Mouse (Mus musculus) MEL (cell line): ENCODE data around the gene Zfp747. TPM values are rescaled to one million over a fixed set of nuclear protein-coding genes. Genes with fewer than 3 reads are reported as not detected.

Experiments used
- DNase-seq: peaks from one replicate; pipeline ENCODE4 v3.0.0; 2011; ENCODE audit warnings: low read depth, low spot score
- H3K27ac ChIP-seq: 2 replicates; pipeline ENCODE4 v1.5.1; 2012; ENCODE audit warnings: low read depth, mild to moderate bottlenecking, control low read depth, low read length, moderate library complexity; ENCODE audit not compliant: control insufficient read depth
- H3K27me3 ChIP-seq, 2 experiments: fragments of 150-350 bp in 1 of 2; sonication (generic) in 1 of 2; 2 replicates each; pipeline ENCODE4 v1.6.1; 2012; ENCODE audit warnings: low read length in 2 of 2, mild to moderate bottlenecking in 2 of 2, improper control_type of control experiment in 1 of 2, moderate library complexity in 1 of 2; ENCODE audit not compliant: insufficient read depth in 2 of 2, control insufficient read depth in 1 of 2
- H3K36me3 ChIP-seq, 2 experiments: 2 replicates each; pipeline ENCODE4 v1.6.1; 2012 to 2014; ENCODE audit warnings: low read length in 2 of 2, improper control_type of control experiment in 1 of 2, inconsistent platforms in 1 of 2, mild to moderate bottlenecking in 1 of 2; ENCODE audit not compliant: insufficient read depth in 2 of 2, control insufficient read depth in 1 of 2
- H3K4me1 ChIP-seq, 2 experiments: fragments of 150-350 bp in 1 of 2; sonication (generic) in 1 of 2; 2 replicates each; pipeline ENCODE4 v1.6.1; 2012; ENCODE audit warnings: low read length in 2 of 2, improper control_type of control experiment in 1 of 2, mild to moderate bottlenecking in 1 of 2; ENCODE audit not compliant: insufficient read depth in 2 of 2, control insufficient read depth in 1 of 2
- H3K4me3 ChIP-seq, 2 experiments: fragments of 150-350 bp in 1 of 2; sonication (generic) in 1 of 2; 2 replicates each; pipeline ENCODE4 v1.5.1; 2012; ENCODE audit warnings: low read depth in 2 of 2, low read length in 2 of 2, mild to moderate bottlenecking in 2 of 2, moderate library complexity in 2 of 2, control low read depth in 1 of 2, improper control_type of control experiment in 1 of 2; ENCODE audit not compliant: control insufficient read depth in 1 of 2, insufficient read depth in 1 of 2
- H3K79me2 ChIP-seq: 2 replicates; pipeline ENCODE4 v1.6.1; 2012; ENCODE audit warnings: mild to moderate bottlenecking, low read length, moderate library complexity; ENCODE audit not compliant: control insufficient read depth, poor library complexity, insufficient read depth
- H3K9ac ChIP-seq: 2 replicates; pipeline ENCODE4 v1.6.1; 2012; ENCODE audit warnings: low read depth, mild to moderate bottlenecking, control low read depth, low read length, moderate library complexity; ENCODE audit not compliant: control insufficient read depth, poor library complexity, severe bottlenecking
- H3K9me3 ChIP-seq: fragments of 150-350 bp; sonication (generic); replicated peaks from 2 replicates; pipeline ENCODE4 v1.6.1; 2012; ENCODE audit warnings: mild to moderate bottlenecking, low read length, improper control_type of control experiment, moderate library complexity; ENCODE audit not compliant: insufficient read depth
- CHD2 ChIP-seq: IDR thresholded peaks from 2 replicates; pipeline ENCODE4 v1.6.1; 2011; ENCODE audit warnings: low read length, improper control_type of control experiment
- ELF1 ChIP-seq: IDR thresholded peaks from 2 replicates; pipeline ENCODE4 v1.6.1; 2014; ENCODE audit warnings: low read depth, mild to moderate bottlenecking, inconsistent platforms, low read length, improper control_type of control experiment, moderate library complexity
- ETS1 ChIP-seq: IDR thresholded peaks from 2 replicates; pipeline ENCODE4 v1.6.1; 2012; ENCODE audit warnings: low read depth, mild to moderate bottlenecking, inconsistent platforms, low read length, improper control_type of control experiment, moderate library complexity
- HCFC1 ChIP-seq: IDR thresholded peaks from 2 replicates; pipeline ENCODE4 v1.6.1; 2012; ENCODE audit warnings: low read depth, mild to moderate bottlenecking, inconsistent platforms, low read length, improper control_type of control experiment, moderate library complexity
- KAT2A ChIP-seq: conservative IDR thresholded peaks from 2 replicates; pipeline ENCODE4 v1.6.1; 2012; ENCODE audit warnings: low read depth, low read length, improper control_type of control experiment, inconsistent platforms
- MAX ChIP-seq: IDR thresholded peaks from 2 replicates; pipeline ENCODE4 v1.6.1; 2011; ENCODE audit warnings: low read length, improper control_type of control experiment
- MYC ChIP-seq: IDR thresholded peaks from 2 replicates; pipeline ENCODE4 v1.6.1; 2011; ENCODE audit warnings: low read depth, mild to moderate bottlenecking, low read length, improper control_type of control experiment, moderate library complexity
- NELFE ChIP-seq: IDR thresholded peaks from 2 replicates; pipeline ENCODE4 v1.6.1; 2011; ENCODE audit warnings: low read depth, low read length, improper control_type of control experiment
- NRF1 ChIP-seq: IDR thresholded peaks from 2 replicates; pipeline ENCODE4 v1.6.1; 2014; ENCODE audit warnings: low read depth, mild to moderate bottlenecking, inconsistent platforms, low read length, improper control_type of control experiment, moderate library complexity; ENCODE audit not compliant: poor library complexity, insufficient read depth, severe bottlenecking
- POLR2A ChIP-seq, 2 experiments: IDR thresholded peaks; 2 replicates each; pipeline ENCODE4 v1.6.1; 2011 to 2012; ENCODE audit warnings: low read length in 2 of 2, mild to moderate bottlenecking in 2 of 2, control low read depth in 1 of 2, improper control_type of control experiment in 1 of 2, low read depth in 1 of 2, moderate library complexity in 1 of 2; ENCODE audit not compliant: control insufficient read depth in 1 of 2, insufficient read depth in 1 of 2, poor library complexity in 1 of 2
- POLR2AphosphoS2 ChIP-seq: IDR thresholded peaks from 2 replicates; pipeline ENCODE4 v1.6.1; 2011; ENCODE audit warnings: low read length, improper control_type of control experiment
- SIN3A ChIP-seq: IDR thresholded peaks from 2 replicates; pipeline ENCODE4 v1.6.1; 2012; ENCODE audit warnings: low read length, improper control_type of control experiment, inconsistent platforms
- SMC3 ChIP-seq: IDR thresholded peaks from 2 replicates; pipeline ENCODE4 v1.6.1; 2011; ENCODE audit warnings: low read depth, low read length, improper control_type of control experiment
- TCF12 ChIP-seq: IDR thresholded peaks from 2 replicates; pipeline ENCODE4 v1.6.1; 2014; ENCODE audit warnings: low read depth, mild to moderate bottlenecking, inconsistent platforms, low read length, improper control_type of control experiment, moderate library complexity
- UBTF ChIP-seq: IDR thresholded peaks from 2 replicates; pipeline ENCODE4 v1.6.1; 2012; ENCODE audit warnings: low read depth, mild to moderate bottlenecking, inconsistent platforms, low read length, improper control_type of control experiment, moderate library complexity, borderline replicate concordance; ENCODE audit not compliant: insufficient read depth
- ZKSCAN1 ChIP-seq: IDR thresholded peaks from 2 replicates; pipeline ENCODE4 v1.6.1; 2012; ENCODE audit warnings: low read depth, mild to moderate bottlenecking, inconsistent platforms, low read length, improper control_type of control experiment, moderate library complexity
- ZMIZ1 ChIP-seq: IDR thresholded peaks from 2 replicates; pipeline ENCODE4 v1.6.1; 2012; ENCODE audit warnings: low read depth, mild to moderate bottlenecking, inconsistent platforms, low read length, improper control_type of control experiment, moderate library complexity
- ZNF384 ChIP-seq: IDR thresholded peaks from 2 replicates; pipeline ENCODE4 v1.6.1; 2012; ENCODE audit warnings: low read depth, mild to moderate bottlenecking, inconsistent platforms, low read length, improper control_type of control experiment
- polyA plus RNA-seq, 2 experiments: library from polyadenylated mRNA; stranded (reverse) in 1 of 2; unstranded in 1 of 2; fragments of >175 nt in 1 of 2; fragments of >200 nt in 1 of 2; gene quantifications; 2 replicates each; pipeline versions ENCODE4 v1.2.1 to v1.2.4; 2012; ENCODE audit warnings: low replicate concordance in 2 of 2, low read depth in 1 of 2; ENCODE audit not compliant: insufficient read length in 2 of 2, insufficient read depth in 1 of 2, missing spikeins in 1 of 2
- total RNA-seq: library from RNA; depleted of rRNA; stranded (reverse); fragments of 300-350 nt; gene quantifications from 2 replicates; pipeline ENCODE4 v1.2.3, GENCODE M21; 2012

Gene Zfp747
- total and polyA plus RNA-seq, 3 experiments = 6.2 to 7.5 TPM; not detected in 1

DNA sequence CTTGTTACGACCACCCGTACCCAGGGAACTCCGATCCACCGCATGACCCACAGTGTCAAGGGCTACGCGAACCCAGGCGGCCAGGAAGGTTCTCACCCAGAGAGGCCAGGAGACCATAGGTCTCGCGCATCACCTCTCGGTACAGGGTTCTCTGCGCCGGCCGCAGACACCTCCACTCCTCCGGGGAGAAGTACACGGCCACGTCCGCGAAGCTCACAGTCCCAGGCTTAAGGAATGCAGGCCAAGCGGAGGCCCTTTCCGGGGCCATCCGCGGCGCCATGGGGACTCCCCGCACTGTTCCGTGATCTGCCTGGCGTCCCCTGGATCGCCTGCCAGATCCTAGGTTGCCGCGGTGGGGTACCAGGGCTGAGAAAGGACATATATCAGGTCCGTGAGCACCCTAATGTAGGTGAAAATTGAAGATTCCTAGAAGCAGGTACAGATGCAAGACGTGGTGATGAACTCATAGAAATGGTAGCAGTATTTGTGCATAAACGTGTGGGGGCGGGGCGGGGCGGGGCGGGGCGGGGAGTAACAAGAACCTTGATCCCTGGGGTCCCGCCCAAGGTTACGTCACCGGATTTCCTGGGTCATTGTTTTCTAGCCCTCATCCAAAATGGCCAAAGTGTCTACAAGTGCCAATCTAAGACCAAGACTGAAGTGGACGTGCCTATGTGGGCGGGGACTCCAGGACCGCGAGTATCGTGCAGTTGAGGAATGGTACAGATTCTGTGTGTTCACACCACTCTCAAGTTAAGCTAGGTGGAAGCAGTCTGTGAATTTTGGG, 17.5 kb upstream of the Zfp747 start, which contains the start of gene E430018J23Rik:
TSS of gene E430018J23Rik (minus strand) at position 473 of the 787 bp plus-strand sequence.
- H3K9me3 ChIP-seq = no peaks in the 10 kb centered on the region
- peak within 1 kb of the TSS; percentile 66 for H3K27ac ChIP-seq
- H3K79me2 ChIP-seq = peaks cover 3% of the 10 kb centered on the region; the same call in 1 of the 2 replicates
- H3K36me3 ChIP-seq = peaks cover 0 to 8% of the 10 kb centered on the region in 2 experiments; a peak in 2 of 4 replicates
- H3K9ac ChIP-seq = peak within 1 kb of the TSS; percentile 82
- H3K27me3 ChIP-seq = no peaks in the 10 kb centered on the region
- H3K4me3 ChIP-seq = peak within 1 kb of the TSS; percentile 80 to 99
- TF ChIP-seq HCFC1 (peak; percentile 94), KAT2A (peak; percentile 66; the same call in 1 of the 2 replicates), ELF1 (peak; percentile 90), POLR2A (IDR thresholded peaks at IDR 0.05; ENCODE audit: control insufficient read depth in 1 of 2, insufficient read depth in 1 of 2, low read depth in 1 of 2, low read length in 2 of 2, poor library complexity in 1 of 2) (peak; percentile 57 to 80), ETS1 (peak; percentile 32; the same call in 1 of the 2 replicates), ZNF384 (no peak), SIN3A (peak; percentile 88), MYC (peak; percentile 73; the same call in 1 of the 2 replicates), POLR2AphosphoS2 (peak; percentile 86), UBTF (no peak; the same call in 1 of the 2 replicates), MAX (peak; percentile 58), TCF12 (peak; percentile 25; the same call in 1 of the 2 replicates), NELFE (peak; percentile 79), ZMIZ1 (peak; percentile 57; the same call in 1 of the 2 replicates), CHD2 (no peak)
- peaks cover 5 to 18% of the 10 kb centered on the region in 2 experiments; a peak in 3 of 4 replicates for H3K4me1 ChIP-seq
- peak; percentile 98 for DNase-seq

DNA sequence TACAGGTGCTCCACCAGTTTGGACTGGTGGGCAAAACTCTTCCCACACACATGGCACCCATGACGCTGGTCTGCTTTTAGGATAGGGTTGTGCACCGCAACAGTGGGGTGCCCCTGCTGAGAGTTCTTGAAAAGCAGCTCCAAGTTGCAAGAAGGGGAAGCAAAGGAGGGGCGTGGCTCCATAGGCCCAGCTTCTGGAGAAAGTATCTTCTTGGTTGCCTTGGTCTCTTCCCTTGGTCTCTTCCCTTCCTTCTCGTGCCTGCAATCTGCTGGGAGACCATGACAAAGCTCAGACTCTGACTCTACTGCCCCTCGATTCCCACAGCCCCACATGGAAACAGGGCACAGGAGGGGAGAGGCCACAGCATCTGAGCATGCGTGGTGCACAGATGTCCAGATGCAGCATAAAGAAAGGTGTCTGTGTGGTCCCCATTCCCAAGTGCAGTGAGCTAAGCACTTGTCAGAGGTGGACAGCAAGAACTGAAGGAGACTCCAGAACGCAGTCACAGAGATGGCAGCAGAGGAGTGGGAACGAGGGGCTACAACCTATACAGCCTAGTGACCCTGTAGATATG, 16.5 kb upstream of the Zfp747 start:
- H3K9me3 ChIP-seq = no peaks in the 10 kb centered on the region
- peak overlapping the region; percentile 80 to 99 for H3K4me3 ChIP-seq
- H3K36me3 ChIP-seq = peaks cover 0 to 8% of the 10 kb centered on the region in 2 experiments; a peak in 2 of 4 replicates
- peak; percentile 82 for DNase-seq
- H3K9ac ChIP-seq = peak overlapping the region; percentile 82
- TF ChIP-seq ZKSCAN1 (no peak), NRF1 (peak; percentile 41; the same call in 1 of the 2 replicates), ZMIZ1 (no peak), SMC3 (no peak)
- TF ChIP-seq, all 39 proteins: peak for 1
- H3K4me1 ChIP-seq = peaks cover 5 to 18% of the 10 kb centered on the region in 2 experiments; a peak in 3 of 4 replicates
- H3K79me2 ChIP-seq = peaks cover 3% of the 10 kb centered on the region; the same call in 1 of the 2 replicates
- no peak overlapping the region for H3K27ac ChIP-seq
- no peaks in the 10 kb centered on the region for H3K27me3 ChIP-seq
